Mouse (Mus musculus) heart, postnatal 0 days (tissue): ENCODE data around the gene Gm45213.

Experiments
- CTCF ChIP-seq: IDR thresholded peaks from 2 replicates; pipeline ENCODE4 v1.5.1; 2016; ENCODE audit warnings: antibody characterized with exemption, control low read depth, low read depth
- EP300 ChIP-seq: IDR thresholded peaks from 2 replicates; pipeline ENCODE4 v1.6.1; 2016; ENCODE audit warnings: antibody characterized with exemption, low read depth

GRCm38 (mm10) chr7:66038730-66039129 lies 4.7 kb upstream of the Gm45213 start:
- no peak for TF ChIP-seq EP300
- TF ChIP-seq CTCF: no peak
